Mouse (Mus musculus) ES-Bruce4 (cell line): Measurements from ENCODE around the gene Gpank1. TPM values are rescaled to one million over a fixed set of nuclear protein-coding genes. Genes with fewer than 3 reads are reported as not detected.

Source experiments
- H3K27ac ChIP-seq: 2 replicates; pipeline ENCODE4 v1.5.1; 2012; ENCODE audit warnings: low read length, inconsistent platforms; ENCODE audit not compliant: insufficient read depth
- H3K27me3 ChIP-seq: 2 replicates; pipeline ENCODE4 v1.6.1; 2012; ENCODE audit warnings: mild to moderate bottlenecking, low read length, inconsistent platforms; ENCODE audit not compliant: control insufficient read depth, poor library complexity, insufficient read depth, severe bottlenecking
- H3K36me3 ChIP-seq: 2 replicates; pipeline ENCODE4 v1.6.1; 2012; ENCODE audit warnings: inconsistent platforms, mild to moderate bottlenecking, low read length, moderate library complexity; ENCODE audit not compliant: control insufficient read depth, poor library complexity, insufficient read depth, severe bottlenecking
- H3K4me1 ChIP-seq: one replicate; pipeline ENCODE4 v1.8.1; 2011; ENCODE audit warnings: low read length; ENCODE audit not compliant: control insufficient read depth, insufficient read depth
- H3K4me3 ChIP-seq: 2 replicates; pipeline ENCODE4 v1.5.1; 2011; ENCODE audit warnings: low read depth, mild to moderate bottlenecking, low read length
- H3K9ac ChIP-seq: 2 replicates; pipeline ENCODE4 v1.6.1; 2012; ENCODE audit warnings: low read depth, mild to moderate bottlenecking, inconsistent platforms; ENCODE audit not compliant: poor library complexity, severe bottlenecking
- H3K9me3 ChIP-seq: replicated peaks from 2 replicates; pipeline ENCODE4 v1.6.1; 2012; ENCODE audit warnings: mild to moderate bottlenecking, low read length, inconsistent platforms; ENCODE audit not compliant: control insufficient read depth, poor library complexity, insufficient read depth, severe bottlenecking
- CTCF ChIP-seq: IDR thresholded peaks from one replicate; pipeline ENCODE4 v1.8.1; 2011; ENCODE audit warnings: low read depth, low read length
- EP300 ChIP-seq: IDR thresholded peaks from 2 replicates; pipeline ENCODE4 v1.6.1; 2011; ENCODE audit warnings: low read depth, low read length; ENCODE audit not compliant: insufficient read depth
- POLR2A ChIP-seq: IDR thresholded peaks from one replicate; pipeline ENCODE4 v1.8.1; 2011; ENCODE audit warnings: low read length; ENCODE audit not compliant: insufficient read depth
- polyA plus RNA-seq: library from polyadenylated mRNA; stranded (reverse); fragments of >200 nt; gene quantifications from 2 replicates; pipeline ENCODE4 v1.2.4, GENCODE M21; 2011; ENCODE audit warnings: low read depth; ENCODE audit not compliant: missing spikeins, insufficient read depth, insufficient read length

The Gpank1 gene
- polyA plus RNA-seq, 1 experiment, result 19.1 TPM

DNA sequence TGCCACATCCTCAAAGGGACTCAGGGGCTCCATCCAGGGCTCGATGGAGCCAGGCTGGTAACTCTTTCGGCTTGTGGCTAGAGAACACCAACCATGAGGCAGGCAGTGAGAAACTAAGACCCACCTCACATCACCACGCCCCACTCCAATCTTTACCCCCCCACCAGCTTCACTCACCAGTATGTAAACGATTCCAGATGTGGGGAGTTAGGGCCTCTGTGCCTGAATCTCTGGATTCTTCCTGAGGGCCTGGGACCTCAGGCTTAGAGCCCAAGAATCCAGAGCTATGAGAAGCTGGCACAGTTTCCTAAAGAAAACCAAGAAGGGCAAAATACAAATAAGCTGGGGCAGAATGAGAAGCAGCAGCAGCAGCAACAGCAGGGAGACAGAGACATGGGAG lies 32.7 kb downstream of the Gpank1 start:
- no peak for TF ChIP-seq EP300
- TF ChIP-seq POLR2A, result no peak
- TF ChIP-seq CTCF, result no peak
- Histone ChIP-seq H3K27ac (no peak overlapping the region), H3K4me1 (no peaks in the 10 kb centered on the region), H3K4me3 (no peak overlapping the region), H3K36me3 (peaks cover 98% of the 10 kb centered on the region), H3K9ac (no peak overlapping the region), H3K9me3 (no peaks in the 10 kb centered on the region), H3K27me3 (no peaks in the 10 kb centered on the region)

DNA sequence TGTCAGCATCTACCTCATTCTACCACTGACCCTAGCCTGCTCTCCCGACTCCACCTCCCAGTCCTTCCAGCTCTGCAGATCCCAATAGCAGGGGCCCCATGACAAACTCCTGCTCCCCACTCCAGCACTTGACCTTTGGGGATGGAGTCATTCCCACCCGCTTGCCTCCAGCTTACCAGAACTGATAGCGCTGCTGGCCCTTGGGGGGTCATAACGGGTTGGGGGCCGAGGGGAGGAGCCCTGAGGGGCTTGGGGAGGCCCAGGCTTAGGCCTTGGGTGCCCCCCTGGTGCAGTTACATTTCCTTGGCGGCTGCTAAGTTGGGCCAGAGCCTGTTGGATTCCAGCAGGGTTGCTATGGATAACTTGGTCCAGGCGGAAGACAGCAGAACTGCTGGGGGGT lies 33.4 kb downstream of the Gpank1 start:
- no peak overlapping the region for H3K9ac ChIP-seq
- no peak overlapping the region for H3K4me3 ChIP-seq
- peaks cover 98% of the 10 kb centered on the region for H3K36me3 ChIP-seq

DNA sequence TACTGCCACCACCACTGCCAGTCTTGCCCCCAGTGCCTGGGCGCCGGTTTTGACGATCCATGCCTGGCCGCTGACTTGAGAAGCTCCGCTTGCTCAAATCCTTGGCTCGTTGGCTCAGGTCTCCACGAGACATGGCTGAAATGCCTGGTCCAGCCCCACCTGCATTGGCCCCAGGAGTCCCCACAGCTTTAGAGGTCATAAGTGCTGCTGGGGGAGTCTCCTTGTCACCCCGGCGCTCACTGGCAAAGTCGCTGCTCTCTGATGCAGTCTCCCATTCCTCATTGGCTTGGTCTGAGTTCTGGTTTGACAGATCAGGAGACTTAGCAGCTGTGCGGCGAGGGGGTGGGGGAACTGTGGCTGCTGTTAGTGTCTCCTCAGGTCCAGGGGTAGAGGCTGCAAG lies 34.2 kb downstream of the Gpank1 start:
- no peaks in the 10 kb centered on the region for H3K27me3 ChIP-seq
- H3K36me3 ChIP-seq, result peaks cover 98% of the 10 kb centered on the region
- no peak overlapping the region for H3K27ac ChIP-seq
- no peak overlapping the region for H3K4me3 ChIP-seq
- H3K9me3 ChIP-seq, result no peaks in the 10 kb centered on the region
- no peak overlapping the region for H3K9ac ChIP-seq
- no peak for TF ChIP-seq EP300
- TF ChIP-seq CTCF, result no peak
- no peak for TF ChIP-seq POLR2A
- no peaks in the 10 kb centered on the region for H3K4me1 ChIP-seq

More for the DNA sequence above, 33.4 kb downstream of the Gpank1 start:
- Histone ChIP-seq H3K9me3 (no peaks in the 10 kb centered on the region), H3K4me1 (no peaks in the 10 kb centered on the region), H3K27me3 (no peaks in the 10 kb centered on the region), H3K27ac (no peak overlapping the region)
- TF ChIP-seq CTCF (no peak), POLR2A (no peak), EP300 (no peak)

DNA sequence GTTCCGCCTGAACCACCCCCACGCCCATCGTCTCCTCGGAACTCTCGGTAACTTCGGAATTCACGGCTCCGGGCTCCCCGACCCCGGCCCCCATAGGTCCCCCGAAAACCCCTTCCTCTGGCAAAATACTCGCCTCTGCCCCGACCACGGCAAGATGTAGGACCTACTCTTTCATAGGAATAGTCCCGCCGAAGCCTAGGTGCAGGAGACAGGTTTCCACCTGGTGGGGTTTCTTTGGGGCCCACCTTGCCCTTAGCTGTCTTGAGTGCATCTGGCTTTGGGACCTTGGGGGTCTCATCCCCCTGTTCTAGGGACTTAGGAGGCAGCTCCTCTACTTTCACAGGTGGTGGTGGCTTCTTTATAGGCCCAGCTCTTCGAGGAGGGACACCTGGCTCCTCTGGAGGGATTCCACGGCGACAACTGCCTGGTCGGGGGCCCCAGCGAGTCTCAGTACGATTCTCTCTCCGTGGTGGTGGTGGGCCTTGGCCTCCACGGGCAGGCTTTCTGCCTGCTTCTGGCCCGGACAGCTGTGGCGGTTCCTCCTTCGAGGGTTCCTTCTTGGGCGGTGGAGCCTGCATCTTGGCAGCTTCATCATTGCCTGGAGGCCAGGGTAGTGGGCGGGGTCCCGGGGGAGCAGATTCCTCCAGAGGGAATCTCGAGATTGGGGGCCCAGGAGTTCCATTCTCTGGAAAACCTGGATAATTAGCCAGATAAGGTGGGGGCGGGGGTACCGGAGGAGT lies 35.4 kb downstream of the Gpank1 start:
- H3K36me3 ChIP-seq, result peaks cover 99% of the 10 kb centered on the region
- TF ChIP-seq EP300 (no peak), CTCF (no peak), POLR2A (no peak)
- no peaks in the 10 kb centered on the region for H3K27me3 ChIP-seq
- no peak overlapping the region for H3K27ac ChIP-seq
- no peaks in the 10 kb centered on the region for H3K9me3 ChIP-seq
- no peak overlapping the region for H3K4me3 ChIP-seq
- no peaks in the 10 kb centered on the region for H3K4me1 ChIP-seq
- no peak overlapping the region for H3K9ac ChIP-seq

DNA sequence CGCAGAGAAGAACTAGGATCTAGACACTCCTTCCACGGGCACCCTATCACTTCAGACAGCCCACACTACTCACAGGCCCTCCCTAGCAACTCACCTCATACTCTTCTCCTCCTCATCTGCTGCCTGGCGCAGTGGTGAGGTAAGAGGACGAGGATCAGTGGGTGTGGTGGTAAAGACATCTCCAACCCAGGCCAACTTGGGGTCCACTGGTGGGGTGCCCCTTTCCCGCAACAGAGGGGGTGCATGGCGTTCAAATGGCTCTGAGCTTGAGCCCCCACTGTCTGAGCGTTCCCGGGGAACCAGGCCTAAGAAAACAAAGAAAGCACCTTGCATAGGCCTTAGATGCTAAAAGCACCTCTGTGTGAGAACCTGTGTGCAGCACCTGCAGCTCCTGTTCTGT lies 36.0 kb downstream of the Gpank1 start:
- H3K36me3 ChIP-seq, result peaks cover 100% of the 10 kb centered on the region
- H3K9me3 ChIP-seq, result no peaks in the 10 kb centered on the region
- no peak overlapping the region for H3K27ac ChIP-seq
- H3K4me1 ChIP-seq, result no peaks in the 10 kb centered on the region
- TF ChIP-seq CTCF (no peak), POLR2A (no peak), EP300 (no peak)
- no peak overlapping the region for H3K9ac ChIP-seq
- no peak overlapping the region for H3K4me3 ChIP-seq
- H3K27me3 ChIP-seq, result no peaks in the 10 kb centered on the region

DNA sequence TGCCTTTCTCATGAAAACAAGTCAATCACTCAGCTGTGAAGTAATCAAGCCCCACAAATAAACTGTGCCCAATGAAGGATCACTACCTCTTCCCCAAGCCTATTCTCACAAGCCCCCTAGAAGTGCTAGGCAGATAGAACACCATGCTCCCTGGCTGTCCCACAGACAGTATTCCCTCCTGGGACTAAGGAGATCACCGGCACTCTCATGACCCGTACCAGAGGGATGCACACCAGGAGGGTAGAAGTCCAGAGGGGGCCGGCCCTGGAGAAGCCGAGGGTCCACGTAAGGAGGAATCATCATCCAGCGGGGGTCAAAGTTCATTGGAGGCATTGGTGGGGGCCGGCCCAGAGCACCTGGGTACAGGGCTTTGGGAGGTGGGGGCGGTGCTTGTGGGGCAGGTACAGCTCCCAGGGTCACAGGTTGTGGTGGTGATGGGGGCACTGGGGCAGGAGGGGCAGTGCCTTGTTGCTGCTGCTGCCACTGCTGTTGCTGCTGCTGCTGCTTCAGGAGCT lies 36.5 kb downstream of the Gpank1 start:
- Histone ChIP-seq H3K4me1 (no peaks in the 10 kb centered on the region), H3K9ac (no peak overlapping the region), H3K27me3 (no peaks in the 10 kb centered on the region), H3K4me3 (no peak overlapping the region), H3K27ac (no peak overlapping the region), H3K9me3 (no peaks in the 10 kb centered on the region), H3K36me3 (peaks cover 99% of the 10 kb centered on the region)
- TF ChIP-seq POLR2A, result no peak
- TF ChIP-seq CTCF, result no peak
- no peak for TF ChIP-seq EP300
